Mouse (Mus musculus) c-Kit-positive CD71-positive TER-119-positive erythroid progenitor cells, embryonic 14.5 days (primary cell): ENCODE measurements around the gene Scn11a.

Experiments used
- DNase-seq: peaks from one replicate; pipeline ENCODE4 v3.0.0-alpha.2; 2013; ENCODE audit warnings: low spot score

Gene Scn11a

DNA sequence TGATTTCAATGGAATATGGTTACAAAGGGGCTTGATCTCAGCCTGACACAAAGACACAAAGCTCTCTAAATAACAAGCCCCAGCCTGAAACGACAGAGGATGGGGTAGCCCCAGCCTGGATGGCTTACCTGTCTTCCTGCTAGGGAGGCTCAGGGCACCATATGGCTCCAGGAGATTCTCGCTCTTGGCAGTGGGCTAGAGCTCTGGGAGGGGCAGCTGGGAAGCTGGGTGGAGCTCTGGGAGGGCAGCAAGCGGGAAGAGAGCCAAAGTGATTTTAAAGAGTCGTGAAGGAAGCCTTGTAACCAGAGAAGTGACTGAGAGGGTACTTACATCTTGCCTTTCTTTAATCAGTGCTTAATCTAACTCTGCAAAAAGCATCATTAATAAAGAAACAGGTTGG lies at the start of gene Scn11a:
TSS of gene Scn11a (minus strand) at position 160 of the 400 bp plus-strand sequence.
- no peak for DNase-seq

DNA sequence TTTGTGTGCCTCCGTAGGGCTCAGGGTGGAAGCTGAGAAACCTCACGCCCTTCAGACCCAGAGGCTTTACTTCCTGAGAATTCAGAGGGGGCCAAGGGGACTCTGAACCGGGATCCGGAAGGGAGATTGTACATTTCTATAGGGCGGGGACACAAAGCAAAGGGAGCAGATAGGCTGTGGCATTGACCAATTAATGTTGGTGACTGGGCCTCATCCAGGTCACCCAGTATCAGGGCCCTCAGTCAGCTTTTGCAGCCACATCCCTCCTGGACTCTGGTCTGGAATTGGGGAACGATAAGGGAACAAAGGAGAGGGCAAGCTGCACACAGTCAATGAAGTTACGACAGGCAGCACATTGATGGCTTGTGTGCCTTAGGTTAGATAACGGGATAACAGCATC lies 28.9 kb upstream of the Scn11a start:
- DNase-seq, result no peak

DNA sequence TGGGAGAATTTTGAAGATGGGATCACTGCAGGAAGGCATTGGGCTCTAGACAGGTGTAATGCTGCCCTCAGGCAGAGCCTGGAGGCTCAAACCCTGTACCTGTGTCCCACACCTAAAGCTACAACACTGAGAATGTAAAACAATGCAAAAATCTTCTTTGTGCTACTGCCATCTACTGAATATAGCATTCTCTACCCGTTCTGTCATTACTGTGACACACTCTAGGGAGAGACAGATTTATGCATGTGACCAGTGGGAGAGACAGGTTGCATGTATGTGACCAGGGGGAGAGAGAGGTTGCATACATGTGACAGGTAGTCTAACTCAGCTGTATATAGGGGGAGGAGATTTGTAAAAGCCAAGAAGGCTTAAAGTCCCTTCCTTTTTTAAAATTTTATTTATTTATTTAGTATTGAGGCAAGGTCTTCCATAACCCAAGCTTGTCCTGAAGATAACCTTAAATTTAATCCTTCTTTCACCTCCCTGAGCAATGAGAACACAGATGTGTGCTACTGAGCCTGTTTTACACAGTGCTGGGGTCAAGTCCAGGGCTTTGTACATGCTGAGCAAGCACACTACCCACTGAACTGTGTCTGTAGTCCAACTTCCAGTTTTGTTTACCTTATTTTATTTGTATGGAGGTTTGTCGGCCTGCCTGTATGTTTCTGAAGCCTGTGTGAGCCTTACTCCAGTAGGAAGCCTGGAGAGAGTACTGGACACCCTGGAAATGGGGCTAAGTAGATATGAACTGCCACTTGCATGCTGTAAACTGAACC lies 28.0 kb upstream of the Scn11a start:
- DNase-seq, result no peak

DNA sequence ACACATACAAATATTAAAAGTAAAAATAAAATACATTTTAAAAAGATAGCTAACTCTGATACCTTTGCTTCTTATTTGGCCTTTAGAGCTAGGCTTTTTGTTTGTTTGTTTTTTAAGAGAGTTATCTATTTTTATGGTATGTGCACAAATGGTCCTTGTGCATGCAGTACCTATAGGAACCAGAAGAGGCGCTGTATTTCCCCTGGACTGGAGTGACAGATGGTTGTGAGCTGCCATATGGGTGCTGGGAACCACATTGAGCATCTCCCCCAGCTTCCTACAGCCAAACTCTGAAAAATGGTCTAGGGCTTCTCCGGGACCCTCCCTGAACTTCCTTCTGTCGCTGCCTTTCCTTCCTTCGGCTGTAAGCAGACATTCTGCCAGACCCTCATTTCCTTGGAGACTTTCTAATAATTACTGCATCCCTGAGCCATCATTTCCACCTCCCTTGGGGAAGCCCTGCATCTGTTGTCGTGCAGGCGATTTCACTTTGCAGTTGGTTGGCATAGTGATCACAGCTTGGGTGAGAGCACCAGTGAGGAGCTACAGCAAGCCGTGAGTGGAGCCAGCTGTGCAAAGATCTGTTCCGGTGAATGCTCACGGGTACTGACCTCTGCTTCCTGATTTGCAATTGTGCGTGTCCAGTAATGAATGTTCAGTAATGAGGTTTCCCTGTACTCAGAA lies 27.2 kb upstream of the Scn11a start:
- peak; percentile 5 for DNase-seq

GRCm38 (mm10) chr9:119849214-119849613 lies 24.0 kb upstream of the Scn11a start:
- no peak for DNase-seq

DNA sequence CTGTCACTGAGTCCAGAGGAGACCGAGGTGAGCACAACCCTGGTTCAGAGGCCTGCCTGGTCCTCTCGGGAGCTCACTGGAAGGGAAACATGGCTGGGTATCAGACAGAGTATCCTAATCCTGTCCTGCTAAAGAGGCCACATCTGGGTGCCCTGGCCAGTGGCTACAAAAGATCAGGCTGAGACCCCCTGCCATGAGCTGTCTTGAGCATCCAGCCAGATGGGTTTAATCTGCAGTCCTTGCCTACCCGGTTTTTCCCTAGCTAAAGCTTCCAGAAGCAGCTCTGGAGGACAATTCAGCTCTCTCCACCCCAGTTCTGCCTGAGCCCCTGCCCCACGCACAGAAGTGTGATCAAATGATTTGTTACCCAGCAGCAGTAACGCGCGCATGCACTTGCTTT lies 23.4 kb upstream of the Scn11a start:
- no peak for DNase-seq

GRCm38 (mm10) chr9:119847187-119847586 lies 21.9 kb upstream of the Scn11a start:
- no peak for DNase-seq

DNA sequence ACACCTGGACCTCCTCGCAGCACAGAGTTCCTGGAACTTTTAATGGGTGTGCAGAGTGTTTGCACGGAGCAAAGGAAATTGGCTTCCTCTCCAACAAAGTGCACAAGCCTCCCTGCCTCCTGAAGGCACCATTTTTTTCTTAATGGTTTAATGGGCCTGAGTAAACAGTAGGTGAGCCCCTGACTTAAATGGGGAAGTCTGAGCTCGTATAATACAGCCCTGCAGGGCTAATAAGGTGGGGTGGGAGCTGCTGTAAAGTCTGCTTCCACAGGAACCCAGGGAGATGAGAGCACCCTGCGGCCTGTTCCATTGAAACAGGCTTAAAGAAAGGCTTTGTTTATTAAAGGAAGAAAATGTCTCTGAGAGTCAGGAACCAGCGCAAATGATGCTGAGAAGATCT lies 19.5 kb upstream of the Scn11a start:
- DNase-seq, result no peak

GRCm38 (mm10) chr9:119843549-119843948 lies 18.3 kb upstream of the Scn11a start:
- no peak for DNase-seq

DNA sequence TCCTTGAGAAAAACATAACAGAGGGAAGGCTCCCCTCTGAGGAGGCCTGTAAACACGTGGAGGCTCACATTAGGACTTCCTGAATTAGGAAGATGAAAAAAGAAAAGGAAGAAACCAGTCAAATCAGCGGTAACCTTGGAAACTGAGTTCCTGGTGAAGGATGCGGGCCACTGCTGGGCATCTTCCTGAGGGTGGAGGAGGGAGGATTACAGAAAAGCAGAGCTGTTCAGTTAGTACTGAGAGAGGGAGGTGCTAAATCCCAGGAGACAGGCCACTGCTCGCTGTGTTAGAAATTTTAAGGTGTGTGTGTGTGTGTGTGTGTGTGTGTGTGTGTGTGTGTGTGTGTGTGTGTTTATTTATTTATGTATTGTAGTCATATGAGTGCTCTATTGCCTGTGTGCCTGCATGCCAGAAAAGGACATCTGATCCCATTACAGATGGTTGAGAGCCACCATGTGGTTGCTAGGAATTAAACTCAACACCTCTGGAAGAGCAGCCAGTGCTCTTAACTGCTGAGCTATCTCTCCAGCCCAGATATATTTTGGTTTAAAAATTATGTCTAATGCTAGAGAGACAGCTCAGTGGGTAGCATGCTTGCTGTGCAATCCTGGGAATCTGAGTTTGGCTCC lies 17.4 kb upstream of the Scn11a start:
- DNase-seq, result no peak

DNA sequence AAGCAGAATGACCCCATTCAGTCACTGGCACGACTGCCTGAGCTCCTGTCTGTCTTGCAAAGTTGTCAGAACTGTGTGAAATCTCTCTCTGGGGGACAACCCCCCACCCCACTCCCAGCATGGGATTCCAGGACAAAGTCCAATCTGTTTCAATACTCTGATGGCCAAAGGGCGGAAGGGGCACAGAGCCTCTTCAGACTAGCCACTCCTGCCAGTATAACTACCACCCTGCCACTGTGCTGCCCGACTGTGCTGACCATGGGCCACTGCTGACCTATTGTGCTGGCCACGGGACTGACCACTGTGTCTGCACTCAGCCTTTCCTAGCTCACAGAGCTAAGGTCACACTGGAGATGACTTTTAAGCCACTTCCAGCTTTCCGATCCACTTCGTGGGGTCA lies 16.8 kb upstream of the Scn11a start:
- DNase-seq, result no peak

- DNase-seq, result no peak
Observed at GRCm38 (mm10) chr9:119841159-119841558, 15.9 kb upstream of the Scn11a start.

DNA sequence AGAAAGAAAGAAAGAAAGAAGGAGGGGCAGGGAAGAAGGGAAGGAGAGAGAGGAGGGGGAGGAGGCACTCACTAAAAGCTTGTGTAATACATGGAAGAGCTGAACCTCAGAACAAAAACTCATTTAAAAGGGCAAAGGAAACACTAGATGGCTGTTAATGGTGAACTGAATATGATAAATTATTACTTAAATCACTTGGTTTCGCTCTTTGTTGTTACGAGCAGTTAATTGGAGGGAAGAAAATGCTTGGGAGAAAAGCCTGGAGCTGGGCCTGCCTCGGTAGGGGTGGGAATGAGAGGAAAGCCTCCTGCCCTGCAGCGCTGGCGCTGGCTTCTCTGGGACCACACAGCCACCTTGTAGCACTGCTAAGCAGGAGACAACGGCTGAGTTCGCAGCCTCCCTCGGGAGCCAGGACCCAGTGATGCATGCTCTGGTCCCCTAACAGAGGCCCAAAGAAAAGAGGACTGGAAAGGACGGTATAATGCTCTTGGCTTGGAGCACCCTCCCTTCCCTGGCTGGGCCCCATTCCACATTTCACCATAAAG lies 10.4 kb upstream of the Scn11a start:
- no peak for DNase-seq

DNA sequence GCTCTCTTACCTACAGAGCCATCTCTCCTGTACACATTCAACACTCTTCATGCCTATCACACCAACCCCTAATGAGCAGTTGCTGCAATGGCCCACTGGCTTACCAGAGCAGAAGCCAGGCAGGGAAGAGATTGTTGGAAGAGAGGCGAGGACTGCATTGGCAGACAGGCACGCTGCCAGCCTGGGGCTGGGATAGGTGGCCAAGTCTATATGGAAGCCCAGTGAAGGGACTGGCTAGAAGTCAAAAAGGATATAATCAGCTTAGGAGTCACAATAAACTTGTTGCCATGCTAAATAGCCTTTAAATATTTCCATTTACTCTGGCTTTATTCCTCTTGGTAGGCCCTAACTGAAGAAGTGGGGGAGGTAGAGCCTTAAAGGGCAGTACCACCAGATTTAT lies 5.7 kb upstream of the Scn11a start:
- DNase-seq, result no peak

- DNase-seq, result no peak
Observed at GRCm38 (mm10) chr9:119823722-119824121, 1.5 kb downstream of the Scn11a start.

DNA sequence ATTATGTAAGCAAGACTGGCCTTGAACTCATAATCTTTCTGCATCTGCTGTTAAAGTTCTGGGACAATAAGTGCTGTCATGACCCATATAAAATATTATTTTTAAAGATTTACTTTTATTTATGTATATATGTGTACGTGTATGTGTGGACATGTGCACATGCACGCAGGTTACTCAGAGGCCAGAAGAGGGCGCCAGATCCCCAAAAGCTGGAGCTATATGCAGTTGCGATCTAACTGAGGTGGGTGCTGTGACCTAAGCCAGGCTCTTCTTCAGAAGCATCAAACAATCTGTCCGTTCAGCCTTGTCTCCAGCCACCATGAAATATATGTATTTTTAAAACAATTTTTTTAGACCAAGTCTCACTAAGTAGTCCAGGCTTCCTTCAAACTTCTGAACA lies 11.6 kb downstream of the Scn11a start:
- DNase-seq, result no peak

- DNase-seq, result no peak
Observed at GRCm38 (mm10) chr9:119806491-119806890, 18.8 kb downstream of the Scn11a start.

DNA sequence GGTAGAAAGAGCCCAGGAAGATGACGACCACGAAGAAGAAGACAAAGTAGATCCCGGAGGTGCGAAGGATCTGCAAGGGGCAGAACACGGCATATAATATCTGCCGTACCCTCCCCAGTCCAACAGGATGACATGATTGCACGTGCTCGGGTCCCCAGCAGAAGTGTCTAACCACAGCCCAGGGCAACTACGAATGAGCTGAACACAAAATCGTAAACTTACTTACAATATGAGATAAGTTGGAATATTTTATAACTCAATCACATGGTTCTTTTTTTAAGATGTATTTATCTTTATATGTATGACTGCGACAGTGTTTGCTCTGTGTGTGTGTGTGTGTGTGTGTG lies 20.8 kb downstream of the Scn11a start:
- no peak for DNase-seq

- DNase-seq, result no peak
Observed at GRCm38 (mm10) chr9:119803845-119804500, 21.3 kb downstream of the Scn11a start.

DNA sequence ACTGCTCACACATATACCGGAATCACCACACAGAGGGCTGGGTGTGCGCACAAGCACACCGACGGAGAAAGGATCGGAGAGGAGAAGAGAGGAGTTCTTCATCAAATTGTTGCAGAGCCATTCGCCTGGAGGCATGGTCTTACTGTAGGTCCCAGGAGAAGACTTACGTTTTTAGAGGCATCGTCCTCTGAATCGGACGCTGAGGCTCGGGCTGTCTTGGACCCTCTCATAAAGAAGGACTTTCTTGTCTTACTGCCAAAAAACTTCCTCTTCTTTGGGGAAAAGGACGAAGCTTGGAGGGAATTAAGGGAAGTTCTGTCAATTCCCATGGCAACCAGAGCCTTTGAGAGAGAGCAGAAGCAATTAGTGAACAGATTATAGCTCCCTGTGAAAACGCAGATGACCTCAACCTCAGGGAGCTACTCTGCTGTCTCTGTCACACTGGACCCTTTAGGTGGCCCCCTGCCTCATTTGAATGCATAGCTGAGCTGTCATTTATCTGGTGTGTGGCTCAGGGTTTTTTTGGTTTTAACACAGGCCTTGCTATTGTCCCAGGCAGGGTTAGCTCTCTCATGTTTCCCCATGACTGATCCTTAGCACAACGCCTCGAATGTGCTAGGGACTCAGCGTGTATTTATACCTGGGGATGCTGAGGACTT lies 22.0 kb downstream of the Scn11a start:
- DNase-seq, result no peak

- DNase-seq, result no peak
Observed at GRCm38 (mm10) chr9:119801460-119801859, 23.8 kb downstream of the Scn11a start.

DNA sequence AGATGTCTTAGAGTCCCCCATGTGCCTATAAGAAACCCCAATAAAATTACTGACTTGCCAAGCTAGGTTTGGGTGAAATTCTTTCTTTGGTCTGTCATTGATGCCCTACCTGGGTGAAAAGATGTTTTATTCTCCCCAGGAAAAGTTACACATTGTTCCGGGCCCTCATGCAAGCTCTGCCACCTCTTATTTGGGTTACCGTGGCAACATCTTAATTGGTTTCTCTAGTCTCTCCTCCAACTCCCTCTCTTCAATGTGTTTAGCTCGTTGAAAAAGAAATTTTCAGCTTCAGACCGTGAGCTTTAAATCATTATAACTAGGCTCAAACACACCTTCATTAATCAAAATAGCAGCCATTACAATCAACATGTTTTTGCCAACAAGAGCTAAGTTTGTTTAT lies 28.5 kb downstream of the Scn11a start:
- no peak for DNase-seq
